Comparison of ENCODE assay signal across 8 mouse cellular contexts in genomic region chr16:34572406-34573150, GRCm38 (mm10). TPM values are rescaled to one million over a fixed set of nuclear protein-coding genes. Genes with fewer than 3 reads are reported as not detected.
DNase-seq lines count a peak whose midpoint lies in the region; ATAC-seq and TF ChIP-seq lines count a peak whose summit lies in the region.

No protein-coding gene starts in this region.

- no peak for TF ChIP-seq CTCF in left cerebral cortex, adult 2 months (IDR thresholded peaks at IDR 0.05)
- no peak for TF ChIP-seq CTCF in hindbrain, postnatal 0 days (IDR thresholded peaks at IDR 0.05; ENCODE audit: low read depth)
- no peak for TF ChIP-seq CTCF in midbrain, postnatal 0 days (IDR thresholded peaks at IDR 0.05)

- H3K4me3 ChIP-seq in left cerebral cortex, adult 2 months: peak overlapping the region; percentile 85
- H3K4me3 ChIP-seq in brown adipose tissue, adult 24 weeks (ENCODE audit: insufficient read depth, low read depth, low read length): peak overlapping the region; percentile 91
- H3K4me3 ChIP-seq in hindbrain, postnatal 0 days (ENCODE audit: low read length): peak overlapping the region; percentile 84
- peak overlapping the region; percentile 72 for H3K4me3 ChIP-seq in limb, embryonic 14.5 days (replicated peaks; ENCODE audit: low read length)
- peak overlapping the region; percentile 97 for H3K4me3 ChIP-seq in midbrain, postnatal 0 days (ENCODE audit: low read depth, low read length)

- H3K9me3 ChIP-seq in hindbrain, postnatal 0 days (ENCODE audit: low read length): no peaks in the 10 kb centered on the region
- peaks cover 2% of the 10 kb centered on the region; the same call in 1 of the 2 replicates for H3K9me3 ChIP-seq in limb, embryonic 14.5 days (ENCODE audit: control insufficient read depth, low read length)
- no peaks in the 10 kb centered on the region for H3K9me3 ChIP-seq in midbrain, postnatal 0 days (ENCODE audit: low read length)

- H3K27me3 ChIP-seq in hindbrain, postnatal 0 days (ENCODE audit: insufficient read depth, low read length): no peaks in the 10 kb centered on the region
- H3K27me3 ChIP-seq in limb, embryonic 14.5 days (ENCODE audit: control insufficient read depth, insufficient read depth, low read length): peaks cover 3% of the 10 kb centered on the region; the same call in 1 of the 2 replicates
- no peaks in the 10 kb centered on the region for H3K27me3 ChIP-seq in midbrain, postnatal 0 days (ENCODE audit: insufficient read depth, low read length)

- under 1% methylated on average over 60 of the region's 61 CpGs for WGBS in hindbrain, postnatal 0 days
- 1% methylated on average over 60 of the region's 61 CpGs for WGBS in limb, embryonic 14.5 days
- under 1% methylated on average over 59 of the region's 61 CpGs for WGBS in midbrain, postnatal 0 days

- peak; percentile 54 to 56 for DNase-seq in left cerebral cortex, adult 2 months (ENCODE audit: extremely low spot score in 1 of 2, low spot score in 2 of 2)
- DNase-seq in left cerebral cortex, adult 11 months (ENCODE audit: low spot score): no peak
- peak; percentile 11 for DNase-seq in forelimb bud, embryonic 11.5 days (ENCODE audit: low read depth, low spot score)
- peak; percentile 41 for DNase-seq in hindbrain, postnatal 0 days (ENCODE audit: low spot score)
- DNase-seq in limb, embryonic 14.5 days (ENCODE audit: low spot score): peak; percentile 21
- DNase-seq in midbrain, postnatal 0 days (ENCODE audit: low spot score): no peak

- no peaks in the 10 kb centered on the region for H3K4me1 ChIP-seq in brown adipose tissue, adult 24 weeks (ENCODE audit: control insufficient read depth, insufficient read depth, insufficient read length, low read length)
- peaks cover 18% of the 10 kb centered on the region for H3K4me1 ChIP-seq in hindbrain, postnatal 0 days (ENCODE audit: insufficient read depth, low read length)
- peaks cover 8% of the 10 kb centered on the region; the same call in 1 of the 2 replicates for H3K4me1 ChIP-seq in limb, embryonic 14.5 days (ENCODE audit: control insufficient read depth, insufficient read depth, low read length)
- peaks cover 14% of the 10 kb centered on the region; the same call in 1 of the 2 replicates for H3K4me1 ChIP-seq in midbrain, postnatal 0 days (ENCODE audit: insufficient read depth, low read length)

- peak overlapping the region; percentile 90 for H3K27ac ChIP-seq in left cerebral cortex, adult 2 months
- H3K27ac ChIP-seq in brown adipose tissue, adult 24 weeks (replicated peaks; ENCODE audit: low read depth, low read length): no peak overlapping the region
- peak overlapping the region; percentile 94 for H3K27ac ChIP-seq in hindbrain, postnatal 0 days
- peak overlapping the region; percentile 90 for H3K27ac ChIP-seq in limb, embryonic 14.5 days (replicated peaks; ENCODE audit: low read depth, low read length)
- peak overlapping the region; percentile 98 for H3K27ac ChIP-seq in midbrain, postnatal 0 days (ENCODE audit: low read depth, low read length)

- peak; percentile 1; the same call in 1 of the 2 replicates for ATAC-seq in hindbrain, postnatal 0 days
- ATAC-seq in limb, embryonic 14.5 days (ENCODE audit: low FRiP score, low read depth): peak; percentile 4; the same call in 1 of the 2 replicates
- ATAC-seq in midbrain, postnatal 0 days (ENCODE audit: low FRiP score): peak; percentile 7
- no peak for ATAC-seq in granulocyte monocyte progenitor cell, adult 5-6 weeks (replicated peaks; ENCODE audit: poor library complexity, severe bottlenecking)

- TF ChIP-seq POLR2A in limb, embryonic 14.5 days (IDR thresholded peaks at IDR 0.05; ENCODE audit: borderline replicate concordance, extremely low read depth, insufficient read depth, insufficient read length): no peak

- H3K4me2 ChIP-seq in hindbrain, postnatal 0 days (ENCODE audit: low read depth, low read length): peak overlapping the region; percentile 92
- H3K4me2 ChIP-seq in limb, embryonic 14.5 days (replicated peaks; ENCODE audit: low read depth, low read length, severe bottlenecking): peak overlapping the region; percentile 93
- peak overlapping the region; percentile 82 for H3K4me2 ChIP-seq in midbrain, postnatal 0 days (ENCODE audit: low read depth, low read length, poor library complexity, severe bottlenecking)

- H3K9ac ChIP-seq in hindbrain, postnatal 0 days (replicated peaks; ENCODE audit: low read length): peak overlapping the region; percentile 87
- H3K9ac ChIP-seq in limb, embryonic 14.5 days (ENCODE audit: low read depth, low read length, severe bottlenecking): peak overlapping the region; percentile 95
- peak overlapping the region; percentile 99 for H3K9ac ChIP-seq in midbrain, postnatal 0 days (replicated peaks; ENCODE audit: low read length, poor library complexity, severe bottlenecking)

- no peaks in the 10 kb centered on the region for H3K36me3 ChIP-seq in hindbrain, postnatal 0 days (ENCODE audit: insufficient read depth, low read length)
- no peaks in the 10 kb centered on the region for H3K36me3 ChIP-seq in limb, embryonic 14.5 days (ENCODE audit: control insufficient read depth, insufficient read depth, low read length)
- no peaks in the 10 kb centered on the region for H3K36me3 ChIP-seq in midbrain, postnatal 0 days (ENCODE audit: insufficient read depth, low read length)

- intact Hi-C loops in left cerebral cortex, adult 2 months (cut with DNase I): loop anchor here (2.0 to 5.0 kb wide), 6 partner anchors 42 to 230 kb away; no protein-coding TSS in a partner anchor

RNA-seq across cellular contexts. Expression of gene Kalrn, which starts 0.8 kb away (rescaled TPM):
- 100 to 1,000 TPM; 539 to 570 TPM for total RNA-seq in left cerebral cortex, adult 2 months (2021)
- polyA plus RNA-seq in brown adipose tissue, adult 24 weeks (2012; ENCODE audit: insufficient read depth, insufficient read length, missing spikeins): 1.5 and 2.0 TPM in 2 replicates
- total RNA-seq in hindbrain, postnatal 0 days (2014; rRNA removed): 104 and 107 TPM in 2 replicates
- polyA plus RNA-seq in hindbrain, postnatal 0 days (2015; fragmentation: Nextera tagmentation; extraction: Ambion mirVana): 17.0 and 17.7 TPM in 2 replicates
- 11.7 and 12.2 TPM in 2 replicates for polyA plus RNA-seq in limb, embryonic 14.5 days (2012; rRNA removed)
- 8.8 and 10.9 TPM in 2 replicates for polyA plus RNA-seq in limb, embryonic 14.5 days (2014; fragmentation: Nextera tagmentation; extraction: Ambion mirVana)
- total RNA-seq in midbrain, postnatal 0 days (2014; rRNA removed): 128 and 156 TPM in 2 replicates
- polyA plus RNA-seq in midbrain, postnatal 0 days (2015; fragmentation: Nextera tagmentation; extraction: Ambion mirVana): 18.2 and 23.6 TPM in 2 replicates
- total RNA-seq in granulocyte monocyte progenitor cell, adult 5-6 weeks (2014; fragmentation: Nextera tagmentation): 3.0 and 3.8 TPM in 2 replicates
- total RNA-seq in granulocyte monocyte progenitor cell, adult 5-6 weeks (2017): 2.3 and 3.6 TPM in 2 replicates

Comparison
In these comparisons a context has a peak if more than half of its experiments do, and no peak if none do; other contexts are left out.
1. DNase-seq: peak in left cerebral cortex, adult 2 months (2 of 2), forelimb bud, embryonic 11.5 days (single experiment), hindbrain, postnatal 0 days (single experiment) and limb, embryonic 14.5 days (single experiment); none in left cerebral cortex, adult 11 months (single experiment) and midbrain, postnatal 0 days (single experiment).
2. RNA of gene Kalrn, which starts 0.8 kb away (total RNA-seq): 539 to 570 TPM in left cerebral cortex, adult 2 months, 128 to 156 TPM in midbrain, postnatal 0 days and 104 to 107 TPM in hindbrain, postnatal 0 days; 2.3 to 3.8 TPM in granulocyte monocyte progenitor cell, adult 5-6 weeks; every median in the first group is over 10 times any median in the second.
3. Peak in every context shown above with its lines, with median percentiles within 50 percentile points of each other: H3K4me3 ChIP-seq, H3K4me2 ChIP-seq and H3K9ac ChIP-seq.